Mouse (Mus musculus) duodenum, adult 2 months (tissue): ENCODE results near the gene Mlc1. TPM values are rescaled to one million over a fixed set of nuclear protein-coding genes. Genes with fewer than 3 reads are reported as not detected.

Experiments
- polyA plus RNA-seq: library from polyadenylated mRNA; depleted of rRNA; stranded (reverse); fragments of >200 nt; gene quantifications from 2 replicates; pipeline ENCODE4 v1.2.3, GENCODE M21; 2012; ENCODE audit warnings: low replicate concordance; rRNA removed

Gene Mlc1
- polyA plus RNA-seq = 0.04 TPM in 1 of 2 replicates, not detected in the other

GRCm38 (mm10) chr15:88978281-88979137 is at the start of gene Mlc1:
TSS of gene Mlc1 (minus strand) at chr15:88979007.

GRCm38 (mm10) chr15:88982534-88983079 is 3.8 kb upstream of the Mlc1 start, which contains the start of gene Mov10l1:
TSS of gene Mov10l1 (plus strand) at chr15:88982909.

GRCm38 (mm10) chr15:88954368-88955072 is 24.3 kb downstream of the Mlc1 start, which contains the start of gene Ttll8:
TSS of gene Ttll8 (minus strand) at chr15:88954418.

Other genes with a start within 250 kb of the Mlc1 start
- gene Brd1, start 244.8 kb downstream of the Mlc1 start, polyA plus RNA-seq = 7.2 and 8.0 TPM in 2 replicates
- gene Zbed4, start 227.3 kb downstream of the Mlc1 start, polyA plus RNA-seq = 2.3 and 2.7 TPM in 2 replicates
- gene Alg12, start 159.7 kb downstream of the Mlc1 start, polyA plus RNA-seq = 13.9 and 16.8 TPM in 2 replicates
- 32.7 and 39.9 TPM in 2 replicates for gene Creld2, start 159.4 kb downstream of the Mlc1 start, polyA plus RNA-seq
- gene Pim3, start 116.8 kb downstream of the Mlc1 start, polyA plus RNA-seq = 63.5 and 89.3 TPM in 2 replicates
- not detected in 2 replicates for gene Ttll8, start 24.6 kb downstream of the Mlc1 start, polyA plus RNA-seq
- gene Mov10l1, start 3.9 kb upstream of the Mlc1 start, polyA plus RNA-seq = not detected in 2 replicates
- gene Panx2, start 80.7 kb upstream of the Mlc1 start, polyA plus RNA-seq = 0.23 and 1.4 TPM in 2 replicates
- 87.4 and 97.4 TPM in 2 replicates for gene Trabd, start 96.1 kb upstream of the Mlc1 start, polyA plus RNA-seq
- gene Selenoo, start 110.1 kb upstream of the Mlc1 start, polyA plus RNA-seq = 42.4 and 57.0 TPM in 2 replicates
- gene Tubgcp6, start 144.1 kb upstream of the Mlc1 start, polyA plus RNA-seq = 20.9 and 30.5 TPM in 2 replicates
- gene Hdac10, start 149.7 kb upstream of the Mlc1 start, polyA plus RNA-seq = 19.2 and 21.0 TPM in 2 replicates
- gene Mapk12, start 161.7 kb upstream of the Mlc1 start, polyA plus RNA-seq = 2.6 and 2.9 TPM in 2 replicates
- 1.2 and 1.8 TPM in 2 replicates for gene Mapk11, start 170.6 kb upstream of the Mlc1 start, polyA plus RNA-seq
- gene Plxnb2, start 201.8 kb upstream of the Mlc1 start, polyA plus RNA-seq = 257 and 402 TPM in 2 replicates
- 12.6 and 17.4 TPM in 2 replicates for gene Dennd6b, start 217.5 kb upstream of the Mlc1 start, polyA plus RNA-seq
- gene Ppp6r2, start 232.5 kb upstream of the Mlc1 start, polyA plus RNA-seq = 252 and 373 TPM in 2 replicates